Mouse (Mus musculus): ENCODE results near the gene Kirrel3.

The Kirrel3 gene

DNA sequence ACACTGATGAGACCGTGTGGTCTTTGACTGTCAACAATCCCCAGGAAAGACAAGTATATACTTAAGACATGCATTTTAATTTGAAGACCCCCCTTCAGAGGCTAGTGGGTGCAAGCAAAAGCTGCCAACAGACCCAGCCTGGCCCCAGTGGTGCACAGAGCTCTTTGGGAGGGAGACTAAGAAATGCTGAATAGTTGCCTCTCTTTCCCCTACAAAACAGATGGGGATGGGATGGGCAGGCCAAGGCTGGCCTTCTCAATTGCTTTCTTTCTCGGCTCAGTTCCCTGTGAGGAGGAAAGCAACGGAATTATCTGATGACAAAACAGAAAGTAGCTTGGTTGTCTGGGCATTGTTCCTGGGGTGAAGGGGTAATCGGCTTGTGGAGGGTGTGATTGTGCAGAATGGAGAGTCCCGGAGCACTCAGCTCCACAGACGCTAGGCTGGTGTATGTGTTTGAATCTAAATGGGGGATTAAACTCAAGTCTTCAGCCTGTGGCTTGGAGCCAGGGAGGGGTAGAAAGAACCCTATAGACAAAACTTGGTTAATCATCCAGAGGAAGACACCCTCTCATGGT, 268.9 kb downstream of the Kirrel3 start:
- no peak for DNase-seq

DNA sequence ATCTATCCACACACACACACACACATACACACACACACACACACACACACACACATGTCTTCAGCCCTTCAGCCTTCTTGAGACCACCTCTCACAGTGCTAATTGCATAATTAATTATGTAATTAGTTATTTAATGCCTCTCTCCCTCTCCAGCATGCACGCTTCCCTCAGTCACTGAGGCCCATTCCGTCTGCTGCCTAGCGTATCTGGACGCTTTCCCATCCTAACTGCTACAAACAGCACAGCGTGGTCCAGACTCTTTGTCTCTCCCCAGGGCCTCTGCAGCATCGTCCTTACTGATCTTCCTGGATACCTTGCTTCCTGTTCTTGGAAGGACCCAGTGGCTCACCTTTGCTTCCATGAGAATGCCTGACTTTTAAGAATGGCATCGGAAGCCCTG, 270.4 kb downstream of the Kirrel3 start:
- DNase-seq = no peak

DNA sequence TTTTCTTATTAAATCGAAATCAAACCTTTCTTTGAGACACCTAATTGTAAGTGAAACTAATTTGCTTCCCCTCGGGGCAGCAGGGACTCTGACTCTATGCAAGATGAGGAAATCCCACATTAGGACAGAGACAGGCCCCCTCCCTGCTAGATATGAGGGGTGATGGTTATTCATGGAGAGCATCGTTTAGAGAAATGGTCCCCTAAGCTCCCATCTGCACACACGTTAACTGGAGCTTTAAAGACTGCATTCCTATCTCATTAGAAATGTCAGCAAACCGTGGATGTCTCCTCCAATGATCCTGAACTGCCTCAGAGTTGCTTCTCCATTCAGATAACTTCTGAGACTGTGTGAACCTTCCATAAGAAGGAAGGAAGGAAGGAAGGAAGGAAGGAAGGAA, 273.2 kb downstream of the Kirrel3 start:
- DNase-seq = no peak

DNA sequence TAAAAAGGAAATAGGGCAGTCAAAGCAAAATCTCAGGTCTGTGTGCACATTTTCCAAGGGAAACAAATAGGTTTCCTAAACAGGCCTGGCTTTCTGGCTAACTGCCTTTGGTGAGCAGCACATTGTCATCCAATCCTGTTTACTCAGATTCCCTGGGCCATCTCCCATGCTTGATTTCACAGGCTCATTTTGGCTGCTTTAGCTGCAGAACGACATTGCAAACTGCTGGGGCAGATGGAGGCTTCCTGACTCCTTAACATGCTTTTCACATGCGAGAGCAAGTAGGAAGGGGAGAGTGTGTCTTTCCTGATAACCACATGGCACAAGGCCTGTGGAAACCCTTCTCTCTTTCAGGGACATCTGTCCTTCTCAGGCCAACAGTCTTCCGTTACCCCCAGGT, 274.8 kb downstream of the Kirrel3 start:
- no peak for DNase-seq

DNA sequence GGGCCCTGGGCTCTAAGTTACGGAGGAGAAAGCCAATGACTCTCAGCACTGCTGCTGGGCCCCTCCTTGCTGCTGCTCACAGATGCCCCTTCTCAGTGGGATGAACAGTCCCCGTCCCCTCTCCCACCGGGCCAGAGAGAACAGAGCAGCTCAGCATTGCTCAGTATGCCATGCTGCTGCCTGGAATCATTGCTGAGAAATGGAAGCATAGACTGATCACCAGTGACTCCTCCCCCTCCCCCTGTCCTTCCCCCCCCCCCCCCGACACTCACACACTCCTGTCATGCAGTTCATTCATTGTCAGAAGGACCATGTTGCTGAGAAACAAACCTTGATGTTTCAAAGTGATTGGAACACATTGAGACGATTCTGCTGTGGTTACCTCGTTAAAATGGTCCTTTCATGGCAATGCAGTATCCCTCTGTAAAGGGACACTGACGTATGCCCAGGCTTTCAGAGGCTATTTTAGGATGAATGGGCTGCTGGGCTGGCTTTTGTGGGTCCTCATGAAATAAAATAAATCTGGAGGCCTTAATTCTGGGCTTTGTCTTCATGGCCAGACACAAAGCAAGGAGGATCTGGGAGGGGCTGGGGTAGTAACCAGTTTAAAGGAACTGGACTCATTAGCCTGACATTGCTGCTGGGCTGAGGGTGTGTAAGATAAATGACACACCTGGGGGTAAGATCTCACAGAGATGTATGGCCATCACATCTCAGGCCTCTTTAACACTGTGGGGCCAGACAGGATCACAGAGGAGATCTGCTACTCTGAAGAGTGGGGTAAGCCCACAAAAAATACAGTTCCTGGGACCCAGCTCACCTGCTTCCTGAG, 281.3 kb downstream of the Kirrel3 start:
- DNase-seq = no peak

DNA sequence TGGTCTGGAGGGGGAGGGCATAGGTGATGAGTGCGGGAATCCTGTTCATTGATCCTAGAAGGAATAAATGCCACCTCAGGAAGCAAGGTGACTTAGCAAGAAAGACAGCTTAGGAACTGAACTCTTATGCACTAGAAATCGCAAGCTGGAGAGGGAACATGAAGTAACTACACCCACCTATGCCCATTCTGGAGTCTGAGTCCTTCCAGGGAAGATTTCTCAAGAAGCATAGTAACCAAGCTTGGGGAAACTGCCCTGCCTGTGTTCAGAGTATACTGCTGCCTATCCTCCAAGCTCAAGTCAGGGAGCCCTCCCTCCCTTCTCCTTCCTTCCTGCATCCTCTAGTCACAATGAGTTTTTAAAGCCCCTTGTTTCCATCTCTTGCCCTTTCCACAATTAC, 283.3 kb downstream of the Kirrel3 start:
- DNase-seq = no peak

DNA sequence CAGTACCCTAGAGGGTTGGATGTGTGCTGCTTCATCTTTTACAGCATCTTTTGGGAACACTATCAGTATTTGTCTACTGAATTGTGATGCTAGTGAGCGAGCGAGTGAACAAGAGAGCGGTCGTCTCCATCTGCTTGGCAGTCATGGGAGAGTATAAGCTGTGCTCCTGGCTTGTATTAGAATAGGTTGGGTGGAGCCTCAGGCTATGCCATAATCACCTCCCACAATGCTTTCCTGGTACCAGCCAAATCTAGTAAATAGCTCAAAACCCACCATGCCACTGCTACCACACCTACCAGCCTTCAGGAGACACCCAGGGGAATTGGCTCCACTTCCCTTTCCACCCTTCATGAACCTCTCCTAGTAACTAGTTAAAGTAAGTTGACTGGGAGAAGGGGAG, 285.3 kb downstream of the Kirrel3 start:
- DNase-seq = no peak

DNA sequence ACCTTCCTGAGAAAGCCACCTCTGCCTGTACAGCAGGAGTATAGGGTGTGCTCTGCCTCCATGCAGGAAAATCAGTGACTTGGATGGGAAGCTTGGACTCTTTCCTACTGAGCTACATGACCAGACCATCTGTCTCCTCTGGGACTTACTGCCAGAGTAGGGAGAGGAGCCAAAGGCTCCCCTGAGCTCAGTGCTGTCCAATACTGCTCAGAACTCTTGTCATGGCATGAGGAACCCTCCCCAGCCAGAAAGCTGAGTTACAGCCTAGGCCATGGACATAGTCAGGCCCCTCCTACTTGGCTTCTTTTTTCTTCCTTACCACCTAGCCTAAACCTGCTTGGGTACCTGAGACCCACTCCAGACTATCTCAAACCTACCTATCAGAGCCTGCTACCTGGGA, 285.7 kb downstream of the Kirrel3 start:
- DNase-seq = no peak

DNA sequence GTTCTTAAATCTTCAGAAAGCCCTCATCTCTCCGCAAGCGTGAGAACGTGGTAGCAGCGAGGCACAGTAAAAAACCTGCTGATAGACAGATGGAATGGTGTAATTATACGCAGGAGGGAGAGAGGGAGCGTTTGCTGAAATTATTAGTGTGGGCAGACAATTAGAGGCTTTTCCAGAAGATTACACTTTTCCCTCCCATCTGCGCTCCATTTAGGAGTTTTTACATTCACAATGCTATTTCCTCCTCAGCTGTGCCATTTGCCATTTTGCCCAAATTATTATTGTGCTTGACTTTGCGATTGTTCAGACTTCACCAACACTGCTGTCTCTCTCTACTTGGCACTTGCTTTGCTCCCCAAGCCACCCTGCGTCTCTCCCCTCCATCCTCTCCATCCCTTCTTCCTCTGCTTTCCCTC, 286.3 kb downstream of the Kirrel3 start:
- DNase-seq = no peak

DNA sequence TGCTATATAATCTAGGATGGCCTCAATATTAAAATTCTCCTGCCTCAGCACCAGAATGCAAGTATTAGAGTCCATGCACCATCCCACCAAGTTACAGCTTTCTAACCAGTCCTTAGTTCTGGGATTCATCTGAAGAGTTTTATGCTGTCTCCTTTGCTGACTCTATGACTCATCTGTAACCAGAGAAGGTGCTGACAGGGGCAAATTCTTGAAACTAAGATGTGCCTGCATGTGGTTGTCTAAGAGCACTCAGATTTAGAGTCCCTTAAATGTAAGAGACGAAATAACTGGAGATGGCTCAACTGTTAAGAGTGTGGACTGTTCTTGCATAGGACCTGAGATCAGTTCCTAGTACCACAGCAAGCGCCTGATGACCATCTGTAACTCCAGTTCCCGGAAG, 295.7 kb downstream of the Kirrel3 start:
- no peak for DNase-seq

DNA sequence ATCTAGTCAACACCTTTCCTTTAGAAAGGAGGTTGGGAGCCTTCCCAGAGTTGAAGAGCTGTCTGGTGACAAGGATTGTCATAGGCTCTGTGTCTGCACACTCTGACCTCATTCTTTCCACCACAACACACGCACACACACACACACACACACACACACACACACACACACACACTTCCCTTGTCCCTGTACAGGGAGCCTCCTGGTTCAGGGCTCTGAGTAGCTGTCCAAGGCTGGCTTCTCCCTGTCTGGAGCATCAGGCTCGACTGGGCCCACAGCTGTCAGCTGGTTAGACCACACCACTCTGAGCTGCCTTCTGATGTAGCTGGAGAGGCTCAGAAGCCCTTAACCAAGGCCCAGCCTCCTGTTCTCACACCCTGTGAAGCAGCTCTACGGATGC, 302.2 kb downstream of the Kirrel3 start:
- no peak for DNase-seq

DNA sequence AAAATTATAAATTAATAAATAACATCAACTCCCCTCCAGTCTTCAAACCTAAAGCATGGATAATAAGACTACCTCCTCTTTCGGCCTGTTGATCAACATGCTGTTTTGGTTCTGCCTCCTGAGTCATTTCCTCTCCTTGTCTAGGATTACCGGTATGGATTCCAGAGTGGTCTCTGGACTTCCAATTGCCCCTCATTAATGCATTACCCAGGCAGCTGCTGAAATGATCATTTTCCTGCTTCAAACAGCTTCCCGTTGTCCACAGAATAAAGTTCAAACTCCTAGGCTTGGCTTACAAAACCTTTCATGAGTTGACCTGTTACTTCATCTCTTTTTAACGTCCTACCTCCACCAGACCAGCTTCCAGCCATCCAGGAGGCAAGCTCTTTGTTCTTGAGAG, 309.5 kb downstream of the Kirrel3 start:
- DNase-seq = no peak

DNA sequence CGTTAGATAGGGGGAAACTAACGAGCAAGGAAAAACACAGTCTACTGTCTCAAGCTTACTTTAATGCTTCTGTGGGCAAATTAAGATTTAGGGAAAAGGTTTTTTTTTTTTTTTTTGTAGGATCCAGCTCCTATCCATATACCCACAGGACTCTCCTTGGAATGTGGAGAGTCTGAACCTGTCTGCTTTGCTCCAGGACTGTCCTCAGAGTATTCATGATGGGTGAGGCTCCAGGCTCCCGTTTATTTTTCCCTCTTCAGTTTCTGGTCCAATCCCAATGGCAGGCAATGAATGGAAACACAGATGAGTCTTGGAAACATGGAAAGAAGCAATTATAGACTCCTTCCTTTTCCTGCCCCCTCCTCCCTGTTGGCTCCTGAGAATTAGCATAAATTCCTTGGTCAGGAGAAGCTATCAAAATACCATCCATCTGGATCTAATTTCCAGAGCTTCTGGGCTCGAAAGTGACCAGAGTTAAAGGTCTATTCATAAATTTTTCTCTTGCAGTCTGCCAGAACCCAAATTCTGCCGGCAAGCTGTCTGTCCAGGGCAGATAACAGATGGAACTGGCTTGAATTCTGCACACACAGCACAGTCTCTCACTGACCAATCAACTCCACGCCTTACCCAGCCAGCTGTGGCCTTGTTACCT, 312.1 kb downstream of the Kirrel3 start:
- no peak for DNase-seq

DNA sequence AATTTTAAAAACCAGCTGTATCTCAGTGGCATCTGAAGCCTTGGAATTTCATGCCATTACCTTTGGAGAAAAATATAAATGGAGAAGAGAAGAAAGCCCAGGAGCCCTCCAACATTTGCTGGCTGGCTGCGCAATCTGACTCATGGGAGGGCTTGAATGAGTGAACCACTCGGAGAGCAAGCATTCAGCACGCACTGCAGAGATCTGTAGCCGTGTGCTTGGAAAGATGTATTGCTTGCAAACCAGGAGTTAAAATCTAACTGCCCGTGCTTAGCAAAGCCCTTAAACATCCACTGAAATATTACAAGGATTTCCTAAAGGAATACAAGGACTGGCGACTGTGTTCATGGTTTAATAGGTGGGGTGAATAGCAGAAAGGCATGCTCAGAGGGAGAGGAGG, 316.0 kb downstream of the Kirrel3 start:
- no peak for DNase-seq

DNA sequence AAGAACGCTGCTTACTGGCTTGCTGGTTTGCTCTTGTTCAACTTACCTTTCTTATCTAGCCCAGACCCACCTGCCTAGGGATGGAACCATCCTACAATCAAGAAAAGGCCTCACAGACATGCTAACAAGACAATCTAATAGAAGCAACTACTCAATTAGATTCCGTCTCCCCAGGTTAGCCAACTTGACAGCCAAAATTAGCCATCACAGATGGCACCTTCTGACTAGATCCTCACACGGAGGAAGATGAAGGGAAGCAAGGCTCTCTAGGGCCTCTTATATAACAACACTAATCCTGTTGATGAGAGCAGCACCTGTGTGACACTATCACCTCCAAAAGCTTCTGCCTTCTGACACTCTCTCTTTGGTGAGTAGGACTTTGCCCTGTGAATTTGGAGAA, 321.2 kb downstream of the Kirrel3 start:
- no peak for DNase-seq

DNA sequence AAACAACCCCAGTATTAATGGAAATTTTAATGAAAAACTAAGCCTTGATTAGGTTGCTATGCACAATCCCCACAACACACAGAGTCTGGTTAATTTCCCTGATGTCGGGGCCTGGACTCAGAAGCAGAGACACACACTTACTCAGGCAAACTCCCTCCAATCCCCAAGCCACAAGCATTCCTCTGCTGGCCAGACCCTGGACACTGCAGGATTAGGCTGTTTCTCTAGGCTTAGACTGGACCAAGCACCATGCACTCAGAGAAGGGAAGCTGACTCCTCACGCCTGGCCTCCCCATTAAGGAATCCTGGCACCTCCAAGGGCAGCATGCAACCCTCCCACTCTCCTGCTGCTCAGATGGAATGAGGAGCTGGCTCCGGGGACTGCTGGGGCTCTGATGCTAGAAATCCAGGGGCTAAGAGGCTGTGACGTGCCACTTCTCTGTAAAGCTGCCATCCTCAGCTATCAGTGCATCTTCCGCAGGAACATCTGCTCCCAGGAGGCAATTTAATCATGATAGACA, 324.4 kb downstream of the Kirrel3 start:
- no peak for DNase-seq

DNA sequence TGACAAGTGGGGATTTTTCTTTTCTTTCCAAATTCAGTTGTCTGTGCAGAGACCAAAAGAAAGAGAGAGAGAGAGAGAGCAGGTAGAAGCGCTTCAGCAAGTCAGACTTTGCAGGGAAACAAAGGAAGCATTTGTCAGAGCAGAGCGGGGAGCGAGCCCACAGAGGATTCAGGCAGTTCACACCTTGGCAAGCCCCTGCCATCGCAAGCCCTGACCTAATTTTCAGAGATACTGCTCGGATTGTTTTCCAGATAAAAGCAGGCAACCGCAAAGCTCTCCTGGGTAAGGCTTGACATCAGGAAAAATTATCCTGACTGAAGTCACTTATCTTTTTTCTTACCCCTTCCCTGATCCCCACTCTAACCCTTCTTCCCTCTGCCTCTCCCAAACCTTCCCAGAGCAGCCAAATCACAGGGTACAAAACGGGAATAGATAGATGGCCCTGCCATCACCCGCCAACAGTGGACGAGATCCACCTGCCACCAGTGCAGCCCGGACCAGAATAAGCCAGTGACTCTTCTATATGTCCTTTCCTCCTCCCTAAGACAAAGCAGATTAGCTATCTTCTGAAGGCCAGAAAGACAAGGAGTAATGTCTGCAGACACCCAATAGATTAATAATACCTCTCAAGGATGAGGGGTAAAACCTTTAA, 332.8 kb downstream of the Kirrel3 start:
- DNase-seq = no peak

DNA sequence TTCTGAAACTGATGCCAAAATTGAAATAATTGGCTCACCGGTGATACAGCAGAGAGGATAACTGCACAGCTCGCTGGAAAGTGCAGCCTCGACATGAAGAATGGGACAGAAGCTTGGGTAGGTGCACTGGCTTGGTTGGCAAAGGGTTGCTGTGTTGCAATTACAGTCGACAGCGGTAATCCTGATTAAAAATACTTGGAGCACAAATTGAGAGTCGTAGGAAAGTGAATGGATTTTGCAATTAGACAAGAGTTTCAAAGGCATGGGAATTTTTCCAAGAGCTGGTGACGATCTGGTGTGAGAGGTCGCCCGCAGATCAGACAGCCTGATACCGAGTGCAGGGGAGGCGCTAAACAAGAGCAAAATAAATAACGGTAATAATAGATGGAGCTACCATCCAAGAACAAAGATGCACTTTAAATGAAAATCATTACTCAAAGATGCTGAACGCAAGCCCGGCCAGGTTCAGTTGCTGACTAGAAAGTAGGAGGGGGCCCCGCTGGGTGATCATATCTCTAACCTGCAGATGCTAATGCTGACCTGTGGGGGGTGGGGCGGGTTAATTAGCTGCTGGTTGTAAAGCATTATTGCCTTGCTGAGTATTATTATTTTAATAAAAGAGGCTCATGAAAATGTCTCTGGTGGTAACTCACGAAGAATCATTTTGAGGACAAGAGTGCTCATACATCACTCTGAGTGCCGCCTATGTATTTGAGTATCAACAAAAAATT, 338.8 kb downstream of the Kirrel3 start:
- DNase-seq = no peak

DNA sequence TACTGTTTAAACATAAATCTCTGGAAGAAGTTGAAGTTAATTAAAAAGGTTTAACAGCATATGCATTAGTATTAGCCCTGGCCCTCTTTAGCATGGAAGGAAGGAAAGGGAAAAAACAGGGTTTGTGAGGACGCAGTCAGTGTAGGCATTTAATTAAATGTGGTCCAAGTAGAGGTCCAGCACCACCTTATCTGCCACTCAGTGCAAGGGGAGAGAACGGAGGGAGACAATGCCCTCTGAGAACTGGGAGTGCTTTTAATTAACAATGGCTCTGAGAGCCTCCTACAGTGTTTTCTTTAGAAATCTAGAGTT, 339.4 kb downstream of the Kirrel3 start:
- no peak for DNase-seq

DNA sequence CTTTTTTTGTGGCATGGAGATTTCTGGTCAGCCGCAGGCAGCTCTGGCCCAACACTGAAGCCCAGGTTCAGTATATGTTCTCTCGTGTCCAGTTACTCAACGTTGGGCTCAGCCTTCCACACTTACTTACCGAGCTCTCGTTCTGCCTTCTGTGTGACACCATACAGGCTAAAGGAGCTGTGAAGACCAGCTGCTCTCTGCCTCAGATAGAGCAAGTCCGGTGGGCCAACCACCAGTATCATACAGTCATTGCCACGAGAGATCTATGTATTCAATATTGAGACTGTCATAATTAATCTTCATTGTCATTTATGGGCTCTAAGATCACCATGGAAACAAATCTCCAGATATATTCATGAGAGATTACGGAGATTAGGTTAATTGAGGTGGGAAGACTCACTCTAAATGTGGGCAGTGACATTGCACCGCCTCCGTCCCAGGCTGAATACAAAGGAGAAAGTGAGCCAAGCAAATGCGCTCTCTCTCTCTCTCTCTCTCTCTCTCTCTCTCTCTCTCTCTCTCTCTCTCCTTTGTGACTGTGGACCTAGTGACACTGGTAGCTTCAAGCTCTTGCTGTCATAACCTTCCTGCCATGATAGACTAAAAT, 339.8 kb downstream of the Kirrel3 start:
- DNase-seq = no peak

DNA sequence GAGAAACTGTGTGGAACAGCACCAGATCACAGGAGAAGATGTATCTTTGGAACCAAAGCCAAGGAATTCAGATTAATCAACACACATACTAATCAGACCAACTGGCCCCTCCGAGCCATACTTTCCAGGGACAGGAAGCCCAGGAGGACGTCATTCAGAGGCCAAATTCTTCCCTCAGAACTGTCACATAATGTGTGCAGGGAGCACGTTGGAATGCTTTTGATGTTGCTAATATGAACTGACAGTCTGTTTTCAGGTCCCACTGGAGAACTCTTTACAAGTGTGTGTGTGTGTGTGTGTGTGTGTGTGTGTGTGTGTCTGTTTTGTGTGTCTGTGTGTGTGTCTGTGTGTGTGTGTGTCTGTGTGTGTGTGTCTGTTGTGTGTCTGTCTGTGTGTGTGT, 345.0 kb downstream of the Kirrel3 start:
- DNase-seq = no peak

DNA sequence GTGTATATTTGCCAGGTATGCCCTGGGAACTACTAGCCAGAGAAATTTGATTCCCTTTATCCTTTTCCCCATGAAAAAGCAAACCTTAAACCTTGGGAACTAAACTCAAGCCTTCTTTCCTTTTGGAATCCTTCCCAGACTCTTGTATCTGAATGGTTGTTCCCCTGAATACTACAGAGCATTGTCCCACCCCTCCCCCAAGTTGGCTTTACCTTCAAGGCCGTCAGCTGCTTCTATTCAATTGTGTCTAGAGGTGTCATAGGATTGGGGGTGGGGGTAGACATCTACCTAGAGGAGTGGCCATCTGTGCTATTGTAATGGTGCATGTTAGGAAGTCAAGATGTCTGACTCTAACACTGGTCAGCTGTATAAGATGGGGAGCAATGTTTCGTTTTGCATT, 351.1 kb downstream of the Kirrel3 start:
- DNase-seq = no peak

All from lung, postnatal 10 days (tissue).